Mouse (Mus musculus) bone marrow macrophage, adult 2 months (primary cell): ENCODE data around the gene Vsir.

Source experiments
- CTCF ChIP-seq: IDR thresholded peaks from 2 replicates; pipeline ENCODE4 v1.5.1; 2012; ENCODE audit warnings: low read depth, mild to moderate bottlenecking, low read length, moderate library complexity
- POLR2A ChIP-seq: IDR thresholded peaks from 2 replicates; pipeline ENCODE4 v1.6.1; 2012; ENCODE audit warnings: mild to moderate bottlenecking, low read depth, low read length, borderline replicate concordance

DNA sequence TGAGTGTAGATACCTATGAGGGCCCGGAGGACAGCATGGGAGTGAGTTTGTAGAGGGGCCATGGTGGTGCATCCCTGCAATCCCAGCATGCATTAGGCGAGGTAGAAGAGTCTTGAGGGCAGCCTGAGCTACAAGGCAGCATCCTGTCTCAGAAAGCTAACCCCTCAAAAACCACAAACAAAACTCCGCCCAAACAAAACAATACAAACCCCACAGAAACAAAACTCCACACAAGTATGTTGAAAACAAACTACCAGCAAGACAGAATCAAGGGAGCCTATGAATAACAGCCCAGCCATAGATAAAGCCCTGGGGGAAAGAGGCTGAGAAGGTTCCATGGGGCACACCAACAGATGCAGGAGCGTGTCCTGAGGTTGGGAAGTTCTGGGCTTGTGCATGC lies 595 bp upstream of the Vsir start:
- TF ChIP-seq CTCF = no peak
- no peak for TF ChIP-seq POLR2A
